Mouse (Mus musculus) thymus, adult 2 months (tissue): Measurements from ENCODE around the gene Otud3.

Source experiments
- CTCF ChIP-seq: fragments of 200-500 bp; IDR thresholded peaks from 2 replicates; pipeline ENCODE4 v1.5.1; 2012; ENCODE audit warnings: mild to moderate bottlenecking, control low read depth, low read length, moderate library complexity, borderline replicate concordance; ENCODE audit not compliant: control insufficient read depth, poor library complexity, insufficient read depth; ENCODE audit errors: extremely low read depth
- POLR2A ChIP-seq: fragments of 200-500 bp; IDR thresholded peaks from 2 replicates; pipeline ENCODE4 v1.6.1; 2012; ENCODE audit warnings: mild to moderate bottlenecking, low read length, control low read depth, moderate library complexity; ENCODE audit not compliant: control insufficient read depth, poor library complexity, insufficient read depth; ENCODE audit errors: extremely low read depth

DNA sequence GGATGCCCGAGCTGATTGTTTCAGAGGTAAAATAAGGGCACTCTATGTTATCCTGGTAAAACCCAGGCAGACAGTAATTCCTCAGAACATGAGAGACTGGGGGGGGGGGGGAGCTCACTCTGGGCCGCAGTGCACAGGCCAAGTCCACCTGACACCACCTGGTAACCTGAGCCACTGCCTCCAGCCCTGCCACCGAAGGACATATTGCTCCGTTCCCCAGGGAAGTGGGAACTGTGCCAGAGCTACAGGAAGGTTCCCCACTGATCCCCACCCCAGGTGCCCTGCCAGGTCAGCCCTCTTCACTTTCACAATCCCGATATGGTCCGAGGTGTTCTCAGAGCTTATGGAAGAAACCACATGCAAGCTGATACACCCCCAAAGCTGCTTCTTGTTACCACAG, 21.1 kb downstream of the Otud3 start:
- TF ChIP-seq CTCF (no peak), POLR2A (no peak)
